Mouse (Mus musculus) C2C12 (cell line): ENCODE data around the gene Irf3. TPM values are rescaled to one million over a fixed set of nuclear protein-coding genes. Genes with fewer than 3 reads are reported as not detected.

Experiments used
- H3K27me3 ChIP-seq: one replicate; pipeline ENCODE4 v1.6.1; 2011; ENCODE audit not compliant: control insufficient read depth, insufficient read depth, insufficient read length
- H3K36me3 ChIP-seq: one replicate; pipeline ENCODE4 v1.6.1; 2011; ENCODE audit not compliant: control insufficient read depth, insufficient read depth
- H3K4me3 ChIP-seq: one replicate; pipeline ENCODE4 v1.5.1; 2011; ENCODE audit warnings: mild to moderate bottlenecking, control low read depth; ENCODE audit not compliant: poor library complexity, insufficient read depth, severe bottlenecking
- H3K79me2 ChIP-seq: one replicate; pipeline ENCODE4 v1.6.1; 2011; ENCODE audit not compliant: control insufficient read depth, insufficient read depth
- H3K79me3 ChIP-seq: one replicate; pipeline ENCODE4 v1.6.1; 2011; ENCODE audit warnings: low read depth, control low read depth
- H3ac ChIP-seq: one replicate; pipeline ENCODE3; 2011; ENCODE audit warnings: low read depth; ENCODE audit not compliant: control insufficient read depth, insufficient read length
- CEBPB ChIP-seq: IDR thresholded peaks from one replicate; pipeline ENCODE4 v1.6.1; 2011; ENCODE audit warnings: low read depth, mild to moderate bottlenecking, control low read depth, moderate library complexity
- CTCF ChIP-seq: IDR thresholded peaks from one replicate; pipeline ENCODE4 v1.5.1; 2011; ENCODE audit not compliant: control insufficient read depth, insufficient read depth, insufficient read length
- FOSL1 ChIP-seq: IDR thresholded peaks from one replicate; pipeline ENCODE4 v1.8.0; 2011; ENCODE audit warnings: mild to moderate bottlenecking, low read length; ENCODE audit not compliant: poor library complexity, insufficient read depth, severe bottlenecking
- MAX ChIP-seq: IDR thresholded peaks from one replicate; pipeline ENCODE4 v1.6.1; 2011; ENCODE audit warnings: mild to moderate bottlenecking, control low read depth
- MYOD1 ChIP-seq: IDR thresholded peaks from one replicate; pipeline ENCODE4 v1.6.1; 2011; ENCODE audit warnings: low read depth; ENCODE audit not compliant: control insufficient read depth, insufficient read length
- MYOG ChIP-seq: IDR thresholded peaks from one replicate; pipeline ENCODE4 v1.6.1; 2011; ENCODE audit not compliant: control insufficient read depth, insufficient read length; ENCODE audit errors: extremely low read depth
- USF1 ChIP-seq: IDR thresholded peaks from one replicate; pipeline ENCODE4 v1.6.1; 2011; ENCODE audit warnings: low read depth, mild to moderate bottlenecking, control low read depth, moderate library complexity
- microRNA-seq: library from miRNA; unstranded; fragments of <30 nt; microRNA quantifications from one replicate; pipeline ENCODE4, GENCODE M21; 2019; ENCODE audit warnings: borderline microRNAs expressed
- polyA plus RNA-seq: library from polyadenylated mRNA; unstranded; fragments of >200 nt; fragmentation: generic; extraction: Trizol; gene quantifications from one replicate; pipeline ENCODE4 v1.2.1, GENCODE M21; 2012; ENCODE audit warnings: missing spikeins

Gene Irf3
- polyA plus RNA-seq, 1 experiment: 43.7 TPM

DNA sequence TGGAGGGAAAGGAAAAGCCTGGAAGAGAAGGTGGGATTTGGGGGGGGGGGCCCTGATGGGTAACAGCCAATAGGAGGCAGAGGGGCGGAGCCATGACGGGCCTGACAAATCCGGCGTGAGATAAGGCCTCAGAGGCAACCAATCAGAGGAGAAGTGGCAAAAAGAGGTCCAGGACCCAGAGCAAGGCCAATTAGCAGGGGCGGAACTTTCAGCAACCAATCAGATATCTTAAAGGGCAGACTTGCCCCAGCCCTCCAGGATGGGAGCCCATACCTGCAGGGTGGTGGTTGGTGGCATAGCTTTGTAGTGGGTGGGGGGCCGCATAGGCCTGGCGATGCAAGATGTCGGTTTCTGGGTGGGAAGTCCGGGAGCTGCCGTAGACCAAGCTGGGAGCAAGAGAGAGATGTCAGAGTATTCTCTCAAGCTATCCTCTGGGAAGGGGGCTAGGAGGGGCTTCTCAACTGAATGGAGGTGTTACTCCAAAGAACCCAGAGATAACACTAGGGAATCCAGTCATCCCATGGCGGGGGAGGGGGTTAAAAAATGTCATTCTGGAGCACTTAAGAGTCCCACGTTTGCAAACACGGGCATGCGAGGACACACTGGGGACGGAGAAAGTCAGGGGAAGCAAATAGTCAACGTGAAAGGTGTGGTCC, 53.6 kb downstream of the Irf3 start:
- peaks cover 28% of the 10 kb centered on the region for H3K36me3 ChIP-seq
- H3K79me3 ChIP-seq: peaks cover 21% of the 10 kb centered on the region
- no peaks in the 10 kb centered on the region for H3K27me3 ChIP-seq
- TF ChIP-seq USF1 (no peak), CTCF (no peak), CEBPB (no peak), MAX (no peak), FOSL1 (no peak), MYOG (no peak), MYOD1 (no peak)
- H3K79me2 ChIP-seq: peaks cover 47% of the 10 kb centered on the region
- H3K4me3 ChIP-seq: peak overlapping the region; percentile 60
- H3ac ChIP-seq: peak overlapping the region; percentile 92

DNA sequence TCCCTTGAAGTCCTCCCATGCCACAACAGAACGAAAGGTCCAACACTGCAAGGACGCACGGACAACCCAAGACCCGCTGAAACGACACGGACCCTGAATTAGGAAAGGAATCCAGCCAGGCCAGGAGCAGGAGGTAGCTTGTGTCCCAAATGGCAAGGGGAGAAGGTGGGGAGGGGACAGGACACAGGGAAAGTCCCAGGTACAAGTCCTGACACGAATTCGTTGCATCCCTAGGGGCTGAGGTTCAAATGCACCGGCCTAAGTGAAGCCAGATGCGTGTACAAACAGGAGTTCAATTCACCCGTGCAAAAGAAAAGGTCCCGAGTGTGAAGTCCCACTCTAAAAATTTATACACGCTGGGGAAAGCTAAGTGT, 54.1 kb downstream of the Irf3 start:
- no peaks in the 10 kb centered on the region for H3K27me3 ChIP-seq
- TF ChIP-seq CEBPB: no peak
- TF ChIP-seq MYOG: no peak
- TF ChIP-seq MAX: no peak
- TF ChIP-seq FOSL1: no peak
- TF ChIP-seq USF1: no peak
- no peak for TF ChIP-seq CTCF
- no peak for TF ChIP-seq MYOD1
- H3ac ChIP-seq: peak overlapping the region; percentile 92
- H3K36me3 ChIP-seq: peaks cover 23% of the 10 kb centered on the region
- H3K79me3 ChIP-seq: peaks cover 18% of the 10 kb centered on the region
- peaks cover 47% of the 10 kb centered on the region for H3K79me2 ChIP-seq
- H3K4me3 ChIP-seq: peak overlapping the region; percentile 60

Small RNA genes within 50 kb of the gene (microRNA-seq; reads per million reads assigned to microRNA genes)
- gene Mir7054: 0.76 reads per million, percentile 16 among the genes with 10 or more reads in this experiment

Other genes with a start within 250 kb of the Irf3 start
- 20.0 TPM for gene Vrk3, start 249.2 kb upstream of the Irf3 start, polyA plus RNA-seq
- 0.29 TPM for gene Zfp473, start 246.6 kb upstream of the Irf3 start, polyA plus RNA-seq
- gene Nup62, start 181.6 kb upstream of the Irf3 start, polyA plus RNA-seq: 102 TPM
- 0.63 TPM for gene Il4i1, start 181.3 kb upstream of the Irf3 start, polyA plus RNA-seq
- 290 TPM for gene Atf5, start 181.0 kb upstream of the Irf3 start, polyA plus RNA-seq
- 208 TPM for gene Akt1s1, start 148.7 kb upstream of the Irf3 start, polyA plus RNA-seq
- gene Tbc1d17, start 148.6 kb upstream of the Irf3 start, polyA plus RNA-seq: 38.4 TPM
- gene Pnkp, start 140.5 kb upstream of the Irf3 start, polyA plus RNA-seq: 32.0 TPM
- gene Ptov1, start 127.9 kb upstream of the Irf3 start, polyA plus RNA-seq: 221 TPM
- gene Med25, start 104.9 kb upstream of the Irf3 start, polyA plus RNA-seq: 43.9 TPM
- gene Fuz, start 101.6 kb upstream of the Irf3 start, polyA plus RNA-seq: 9.8 TPM
- 129 TPM for gene Ap2a1, start 68.2 kb upstream of the Irf3 start, polyA plus RNA-seq
- 0.04 TPM for gene Tsks, start 54.4 kb upstream of the Irf3 start, polyA plus RNA-seq
- 5.5 TPM for gene Cpt1c, start 22.8 kb upstream of the Irf3 start, polyA plus RNA-seq
- gene Prmt1, start 11.1 kb upstream of the Irf3 start, polyA plus RNA-seq: 978 TPM
- gene Bcl2l12, start 1.1 kb downstream of the Irf3 start, polyA plus RNA-seq: 18.1 TPM
- gene Scaf1, start 18.7 kb downstream of the Irf3 start, polyA plus RNA-seq: 58.4 TPM
- 56.8 TPM for gene Rras, start 20.3 kb downstream of the Irf3 start, polyA plus RNA-seq
- gene Prr12, start 55.2 kb downstream of the Irf3 start, polyA plus RNA-seq: 14.2 TPM
- gene Nosip, start 64.8 kb downstream of the Irf3 start, polyA plus RNA-seq: 66.6 TPM
- 14.0 TPM for gene Prrg2, start 65.0 kb downstream of the Irf3 start, polyA plus RNA-seq
- 166 TPM for gene Rcn3, start 94.6 kb downstream of the Irf3 start, polyA plus RNA-seq
- gene Fcgrt, start 106.2 kb downstream of the Irf3 start, polyA plus RNA-seq: 30.7 TPM
- 3,175 TPM for gene Rps11, start 126.8 kb downstream of the Irf3 start, polyA plus RNA-seq
- gene Rpl13a, start 131.1 kb downstream of the Irf3 start, polyA plus RNA-seq: 6,379 TPM
- gene Gm45713, start 138.6 kb downstream of the Irf3 start, polyA plus RNA-seq: 0.95 TPM
- gene Flt3l, start 138.8 kb downstream of the Irf3 start, polyA plus RNA-seq: 1.6 TPM
- 129 TPM for gene Pih1d1, start 156.7 kb downstream of the Irf3 start, polyA plus RNA-seq
- gene Aldh16a1, start 156.9 kb downstream of the Irf3 start, polyA plus RNA-seq: 34.6 TPM
- 0.14 TPM for gene Slc17a7, start 166.3 kb downstream of the Irf3 start, polyA plus RNA-seq
- gene Gfy, start 181.9 kb downstream of the Irf3 start, polyA plus RNA-seq: not detected
- not detected for gene Pth2, start 183.3 kb downstream of the Irf3 start, polyA plus RNA-seq
- not detected for gene Ccdc155, start 207.2 kb downstream of the Irf3 start, polyA plus RNA-seq
- gene Dkkl1, start 214.5 kb downstream of the Irf3 start, polyA plus RNA-seq: 0.07 TPM
- 127 TPM for gene Tead2, start 218.1 kb downstream of the Irf3 start, polyA plus RNA-seq
- gene Cd37, start 241.5 kb downstream of the Irf3 start, polyA plus RNA-seq: 0.37 TPM
- gene Slc6a16, start 243.4 kb downstream of the Irf3 start, polyA plus RNA-seq: not detected